Mouse (Mus musculus): ENCODE data around the gene Strn3.
"Not testable (repeated sequence)": the region's sequence is repeated elsewhere in the genome, so short reads cannot be mapped to it uniquely, and the experiment has no call there.

Gene Strn3

GRCm38 (mm10) chr12:51693419-51693818 lies 1.7 kb upstream of the Strn3 start:
- no peak for DNase-seq (ENCODE audit: low read depth)

- peak; percentile 20 for DNase-seq (ENCODE audit: low read depth)
These were observed 1.2 kb upstream of the Strn3 start for GRCm38 (mm10) chr12:51692870-51693269.

DNA sequence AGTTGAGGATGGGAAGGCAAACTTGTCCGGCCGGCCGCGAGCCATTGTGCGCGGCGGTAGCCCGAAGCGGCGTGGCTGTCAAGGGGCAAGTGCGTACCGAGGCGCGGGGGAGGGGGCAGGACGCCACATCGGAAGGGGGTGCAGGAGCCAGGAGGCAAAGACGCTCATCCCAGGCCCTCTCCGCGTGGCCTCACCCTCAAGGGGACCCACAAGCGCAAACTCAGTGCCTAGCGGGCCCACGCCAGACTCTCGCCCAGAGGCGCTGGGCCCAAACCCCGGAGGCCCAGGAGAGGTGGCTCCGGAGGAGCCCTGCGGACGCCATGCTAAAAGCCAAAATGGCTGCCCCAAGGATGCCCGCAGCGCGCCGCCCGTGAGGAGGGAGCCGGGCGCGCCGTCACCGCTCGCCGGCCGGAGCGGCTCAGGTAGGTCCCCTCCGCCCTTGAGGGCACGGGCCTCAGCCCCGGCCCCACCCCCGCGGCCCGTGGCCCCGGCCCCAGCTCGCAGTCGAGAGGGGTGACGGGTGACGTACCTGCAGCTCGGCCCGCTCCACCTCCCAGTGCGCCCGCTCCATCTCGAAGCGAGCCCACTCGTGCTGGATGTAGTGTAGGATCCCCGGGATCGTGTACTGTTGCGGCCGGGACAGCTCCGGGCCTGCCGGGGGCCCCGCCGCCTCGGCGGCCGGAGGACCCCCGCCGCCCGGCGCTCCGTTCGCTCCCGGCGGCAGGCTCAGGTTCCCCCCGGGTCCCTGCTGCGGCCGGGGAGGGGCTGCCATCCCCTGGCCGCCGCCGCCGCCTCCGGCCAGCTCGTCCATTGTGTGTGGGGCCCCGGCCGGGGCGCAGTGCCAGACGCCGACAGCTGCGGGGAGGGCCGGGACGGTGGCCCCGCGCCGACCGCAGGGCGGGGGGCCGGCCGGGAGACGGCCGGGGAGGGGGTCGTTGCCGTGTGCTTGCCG lies 528 bp downstream of the Strn3 start, which contains the start of gene Ap4s1:
TSS of gene Ap4s1 (plus strand) at position 141 of the 952 bp plus-strand sequence.
- peak; percentile 85 for DNase-seq (ENCODE audit: low read depth)

DNA sequence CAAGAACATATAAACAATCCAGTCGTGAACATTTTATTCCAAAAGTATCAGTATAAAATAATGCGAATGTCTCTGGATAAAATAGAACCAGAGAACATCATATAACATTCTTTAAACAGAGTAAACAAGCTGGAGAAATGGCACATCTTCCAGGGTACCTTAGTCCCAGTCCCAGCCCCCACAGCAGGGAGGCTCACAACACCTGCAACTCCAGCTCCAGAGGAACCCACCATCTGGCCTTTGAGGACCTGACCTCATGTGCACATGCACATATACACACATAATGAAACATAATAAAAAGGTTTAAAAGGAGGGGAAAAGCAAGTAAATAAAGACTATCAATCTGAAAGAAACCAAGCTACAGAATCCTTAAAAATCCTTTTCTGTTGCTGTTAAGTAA lies 3.2 kb downstream of the Strn3 start:
- no peak for DNase-seq (ENCODE audit: low read depth)

GRCm38 (mm10) chr12:51678844-51679243 lies 12.9 kb downstream of the Strn3 start:
- no peak for DNase-seq (ENCODE audit: low read depth)

DNA sequence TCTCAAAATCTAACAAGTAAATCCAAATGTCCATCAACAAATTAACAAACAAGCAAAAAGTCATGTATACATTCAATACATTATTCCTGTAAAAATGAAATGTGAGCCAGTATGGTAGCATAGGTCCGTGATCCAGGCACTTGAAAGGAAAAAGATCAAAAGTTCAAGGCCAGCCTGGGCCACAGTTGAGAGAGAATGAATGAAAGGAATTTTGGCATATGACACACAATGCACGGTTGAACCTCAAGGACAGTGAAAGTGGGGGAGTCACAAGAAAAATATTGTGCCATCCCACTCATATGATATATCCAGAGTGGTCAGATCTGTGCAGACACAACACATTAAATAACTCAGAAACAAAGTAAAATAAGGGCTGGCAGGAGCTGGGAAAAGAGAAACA lies 15.3 kb downstream of the Strn3 start:
- DNase-seq (ENCODE audit: low read depth) = no peak

GRCm38 (mm10) chr12:51673270-51673669 lies 18.4 kb downstream of the Strn3 start:
- DNase-seq (ENCODE audit: low read depth) = no peak

DNA sequence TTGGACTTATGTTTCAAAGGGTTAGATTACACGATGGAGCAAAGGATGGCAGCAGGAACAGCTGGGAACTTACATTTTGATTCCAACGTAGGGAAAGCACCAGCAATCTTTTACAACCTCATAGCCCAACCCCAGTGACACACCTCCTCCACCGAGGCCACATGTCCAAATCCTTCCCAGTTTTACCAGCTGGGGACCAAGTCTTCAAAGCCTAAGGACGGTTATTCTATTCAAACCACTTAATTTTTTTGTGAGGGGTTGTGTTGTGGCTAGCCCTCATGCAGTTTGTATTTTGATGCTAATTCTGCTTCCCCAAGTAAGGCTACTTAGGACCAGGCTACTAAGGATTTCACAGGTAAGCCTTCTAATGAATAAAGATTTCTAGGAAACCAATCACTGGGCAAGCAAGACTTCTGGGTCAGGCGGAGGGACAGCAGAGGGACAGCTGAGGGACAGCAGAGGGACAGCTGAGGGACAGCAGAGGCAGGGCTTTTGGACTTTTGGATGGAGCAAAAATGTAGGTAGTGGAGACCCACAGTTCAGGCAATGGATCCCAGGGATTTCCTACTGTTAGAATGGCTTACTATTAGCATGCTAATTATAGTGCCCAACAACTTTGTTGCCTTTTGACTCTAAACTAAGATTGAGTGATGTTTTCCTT lies 20.3 kb downstream of the Strn3 start:
- no peak for DNase-seq (ENCODE audit: low read depth)

GRCm38 (mm10) chr12:51666708-51667430 lies 24.8 kb downstream of the Strn3 start:
- peak; percentile 52 for DNase-seq (ENCODE audit: low read depth)

DNA sequence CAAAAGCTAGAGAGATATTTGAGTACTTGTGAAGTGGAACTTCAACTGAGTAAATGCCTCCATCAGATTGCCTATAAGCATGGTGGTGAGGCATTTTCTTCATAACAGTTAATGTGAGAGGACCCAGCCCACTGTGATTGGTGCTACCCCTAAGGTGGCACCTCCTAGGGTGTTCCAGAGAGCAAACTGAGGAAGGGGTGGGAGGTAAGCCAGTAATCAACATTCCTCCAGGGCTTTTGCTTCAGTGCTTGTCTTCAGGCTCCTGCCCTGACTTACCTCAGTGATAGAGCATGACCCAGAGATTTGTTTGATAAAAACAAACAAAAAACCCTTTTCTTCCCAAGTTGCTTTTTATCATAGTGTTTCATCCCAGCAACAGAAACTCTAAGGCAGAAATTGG lies 27.8 kb downstream of the Strn3 start:
- no peak for DNase-seq (ENCODE audit: low read depth)

- DNase-seq (ENCODE audit: low read depth) = no peak
These were observed 28.7 kb downstream of the Strn3 start for GRCm38 (mm10) chr12:51663011-51663410.

GRCm38 (mm10) chr12:51655944-51656465 lies 35.7 kb downstream of the Strn3 start:
- no peak for DNase-seq (ENCODE audit: low read depth)

GRCm38 (mm10) chr12:51649401-51649800 lies 42.3 kb downstream of the Strn3 start:
- not testable (repeated sequence) for DNase-seq (ENCODE audit: low read depth)

- peak; percentile 45 for DNase-seq (ENCODE audit: low read depth)
These were observed 49.8 kb downstream of the Strn3 start for GRCm38 (mm10) chr12:51641871-51642270.

- DNase-seq (ENCODE audit: low read depth) = no peak
These were observed 54.8 kb downstream of the Strn3 start for GRCm38 (mm10) chr12:51636689-51637470.

- DNase-seq (ENCODE audit: low read depth) = no peak
These were observed 55.4 kb downstream of the Strn3 start for GRCm38 (mm10) chr12:51636260-51636659.

GRCm38 (mm10) chr12:51633481-51633880 lies 58.2 kb downstream of the Strn3 start:
- DNase-seq (ENCODE audit: low read depth) = no peak

DNA sequence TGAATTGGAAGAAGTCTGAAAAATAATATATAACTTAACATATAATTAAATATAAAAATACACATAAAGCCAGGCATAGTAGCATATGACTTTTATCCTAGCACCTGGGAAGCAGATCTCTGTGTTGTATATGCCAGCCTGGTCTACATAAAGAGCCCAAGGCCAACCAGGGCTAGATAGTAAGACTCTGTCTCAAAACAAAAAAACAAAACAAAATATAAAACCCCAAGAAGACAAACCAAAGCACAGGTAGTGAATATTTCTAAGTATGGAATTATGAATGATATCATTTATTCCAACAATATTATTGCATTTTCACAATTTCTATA lies 68.4 kb downstream of the Strn3 start:
- no peak for DNase-seq (ENCODE audit: low read depth)

- peak; percentile 41 for DNase-seq (ENCODE audit: low read depth)
These were observed 68.9 kb downstream of the Strn3 start for GRCm38 (mm10) chr12:51622670-51623365.

GRCm38 (mm10) chr12:51621161-51621560 lies 70.5 kb downstream of the Strn3 start:
- no peak for DNase-seq (ENCODE audit: low read depth)

DNA sequence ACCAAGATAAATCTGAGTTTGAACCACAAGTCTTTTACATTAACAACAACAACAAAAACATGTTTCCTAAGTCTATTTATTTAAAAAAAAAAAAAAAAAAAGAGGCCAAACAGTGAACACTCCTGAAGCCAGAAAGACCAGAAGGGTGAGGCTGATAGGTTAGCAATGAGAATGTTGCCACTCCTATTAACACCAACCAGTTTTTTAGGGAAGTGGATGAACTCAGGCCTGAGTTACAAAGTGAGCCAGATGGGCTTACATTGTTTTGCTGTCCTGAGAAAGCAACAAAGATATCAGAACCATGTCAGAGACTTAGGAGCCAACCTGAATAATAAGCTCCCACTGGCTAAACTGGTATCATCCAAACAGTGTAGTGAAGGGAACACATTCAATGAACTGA lies 71.1 kb downstream of the Strn3 start:
- no peak for DNase-seq (ENCODE audit: low read depth)
